Mouse (Mus musculus) thymus, postnatal 25 days (tissue): Measurements from ENCODE around the gene Clta.

Experiments used
- DNase-seq: peaks from one replicate; pipeline ENCODE4 v3.0.0; 2022

The Clta gene

DNA sequence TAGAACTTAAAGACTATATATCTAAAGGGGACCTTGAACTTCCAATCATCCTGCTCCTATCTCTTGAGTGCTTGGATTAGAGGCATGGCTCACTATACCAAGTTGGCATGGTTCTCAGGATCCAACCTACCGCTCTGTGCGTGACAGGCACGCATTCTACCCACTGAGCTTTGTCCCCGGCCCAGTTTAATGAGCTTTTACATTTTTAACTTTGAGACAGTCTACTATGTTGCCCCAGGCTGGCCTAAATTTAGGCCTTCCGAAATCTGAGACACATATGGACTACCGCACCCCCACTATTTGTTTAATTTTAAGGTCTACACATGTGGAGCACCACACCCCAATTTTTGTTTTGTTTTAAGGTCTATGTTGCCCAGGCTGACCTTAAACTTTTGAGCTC is 23.4 kb upstream of the Clta start:
- DNase-seq = no peak

DNA sequence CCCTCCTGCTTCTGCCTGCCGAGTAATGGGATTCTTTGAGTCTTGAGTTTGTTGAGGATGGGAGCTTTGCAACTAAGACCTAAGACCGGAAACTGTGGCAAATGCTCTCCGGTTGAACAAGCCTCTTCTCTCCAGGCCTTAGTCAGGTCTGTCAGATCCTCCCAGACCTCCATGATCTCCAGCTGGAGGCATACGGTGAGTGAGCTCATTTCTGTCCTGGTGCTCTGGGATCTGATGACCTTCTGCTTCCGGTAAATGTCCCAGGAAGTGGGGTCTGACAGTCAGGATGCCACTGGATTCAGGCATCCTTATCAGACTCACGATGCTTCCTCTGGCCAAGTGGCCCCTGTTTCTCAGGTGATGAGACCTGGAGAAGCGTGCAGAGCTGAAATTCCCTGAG is 23.0 kb upstream of the Clta start:
- no peak for DNase-seq

DNA sequence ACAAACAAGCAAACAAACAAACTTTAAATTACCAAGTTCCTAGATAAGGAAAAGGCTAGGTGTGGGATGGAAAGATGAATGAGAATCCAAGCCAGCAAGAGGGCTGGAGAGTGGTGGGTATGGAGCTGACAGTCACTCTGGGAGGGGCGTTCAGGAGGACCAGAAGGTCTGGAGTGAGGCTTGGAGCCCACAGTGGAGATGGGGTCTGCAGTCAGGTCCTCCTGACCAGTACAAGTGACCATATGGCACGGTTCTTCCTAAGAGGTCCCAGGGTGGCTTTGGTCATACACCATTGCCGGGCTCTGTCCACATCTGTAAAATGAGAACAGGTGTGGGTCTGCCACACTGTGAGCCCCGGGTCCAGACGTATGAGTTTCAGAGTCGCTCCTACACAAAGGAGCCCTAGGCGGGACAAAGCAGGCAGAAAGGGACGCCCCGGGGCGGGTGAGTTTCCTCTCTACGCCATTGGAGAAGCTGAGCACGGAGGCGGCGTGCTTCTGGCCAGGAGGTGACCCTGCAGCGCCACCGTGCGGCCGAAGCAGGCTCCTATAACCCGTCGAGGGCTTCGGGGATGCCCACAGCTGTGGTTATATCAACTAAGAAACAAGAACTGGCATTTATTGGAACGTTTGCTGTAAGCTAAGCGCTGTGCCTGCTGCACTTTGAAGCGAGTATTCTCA is 22.1 kb upstream of the Clta start:
- peak; percentile 96 for DNase-seq

DNA sequence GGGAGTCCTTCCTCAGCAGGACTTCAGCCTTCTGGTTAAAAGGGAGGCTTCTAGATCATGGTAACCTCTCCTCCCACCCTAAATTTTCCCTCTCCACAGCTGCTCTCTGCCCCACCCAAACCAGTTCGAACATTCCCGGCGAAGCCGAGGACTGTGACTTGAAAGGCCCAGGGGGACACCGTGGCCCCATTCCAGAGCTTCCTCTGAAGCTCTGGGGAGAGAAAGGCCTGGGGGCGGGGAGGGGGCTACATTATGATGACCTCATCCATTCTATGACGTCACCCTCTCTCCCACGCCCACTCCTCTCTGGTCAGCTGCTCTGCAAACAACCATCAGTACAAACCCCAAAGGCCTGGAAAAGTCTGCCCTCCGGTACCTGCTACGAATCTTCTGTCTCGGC is 21.1 kb upstream of the Clta start, which contains the start of gene Ccin:
Gene Ccin, plus strand, starts transcription at position 303 of the 400 bp plus-strand sequence.
- no peak for DNase-seq

DNA sequence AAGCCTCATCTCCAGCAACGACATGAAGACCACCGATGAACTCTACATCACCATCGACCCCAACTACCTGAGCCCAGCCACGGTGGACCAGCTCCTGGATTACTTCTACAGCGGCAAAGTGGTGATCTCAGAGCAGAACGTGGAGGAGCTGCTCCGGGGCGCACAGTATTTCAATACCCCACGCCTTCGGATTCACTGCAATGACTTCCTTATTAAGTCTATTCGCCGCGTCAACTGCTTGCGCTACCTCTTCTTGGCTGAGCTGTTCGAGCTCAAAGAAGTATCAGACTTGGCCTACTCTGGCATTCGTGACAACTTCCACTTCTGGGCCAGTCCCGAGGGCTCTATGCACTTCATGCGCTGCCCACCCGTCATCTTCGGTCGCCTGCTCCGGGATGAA is 20.5 kb upstream of the Clta start:
- no peak for DNase-seq

DNA sequence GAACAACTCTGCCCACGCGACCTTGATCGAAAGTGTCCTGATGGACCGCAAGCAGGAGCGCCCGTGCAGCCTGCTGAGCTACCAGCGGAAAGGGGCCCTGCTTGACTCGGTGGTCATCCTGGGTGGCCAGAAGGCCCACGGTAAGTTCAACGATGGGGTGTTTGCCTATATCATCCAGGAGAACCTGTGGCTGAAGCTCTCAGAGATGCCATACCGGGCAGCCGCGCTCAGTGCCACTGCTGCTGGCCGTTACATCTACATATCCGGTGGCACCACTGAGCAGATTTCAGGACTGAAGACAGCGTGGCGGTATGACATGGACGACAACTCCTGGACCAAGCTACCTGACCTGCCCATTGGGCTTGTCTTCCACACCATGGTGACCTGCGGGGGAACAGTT is 19.9 kb upstream of the Clta start:
- no peak for DNase-seq

DNA sequence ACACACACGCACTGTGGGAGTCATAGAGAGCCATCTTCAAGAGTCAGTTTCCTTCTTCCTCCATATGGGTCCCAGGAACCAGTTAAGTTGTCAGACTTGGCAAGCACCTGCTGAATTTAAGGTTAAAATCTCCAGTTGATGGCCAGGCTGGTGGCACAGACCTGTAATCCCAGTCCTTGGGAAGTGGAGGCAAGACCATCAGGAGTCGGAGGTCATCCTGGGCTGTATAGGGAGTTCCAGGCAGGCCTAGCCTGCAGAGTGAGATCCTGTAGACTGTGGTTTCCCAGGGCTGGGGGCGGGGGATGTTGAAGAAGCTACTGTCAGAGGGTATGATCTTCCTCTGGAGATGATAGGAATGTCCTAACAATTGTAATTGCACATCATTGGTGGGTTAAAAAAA is 15.3 kb upstream of the Clta start:
- no peak for DNase-seq

DNA sequence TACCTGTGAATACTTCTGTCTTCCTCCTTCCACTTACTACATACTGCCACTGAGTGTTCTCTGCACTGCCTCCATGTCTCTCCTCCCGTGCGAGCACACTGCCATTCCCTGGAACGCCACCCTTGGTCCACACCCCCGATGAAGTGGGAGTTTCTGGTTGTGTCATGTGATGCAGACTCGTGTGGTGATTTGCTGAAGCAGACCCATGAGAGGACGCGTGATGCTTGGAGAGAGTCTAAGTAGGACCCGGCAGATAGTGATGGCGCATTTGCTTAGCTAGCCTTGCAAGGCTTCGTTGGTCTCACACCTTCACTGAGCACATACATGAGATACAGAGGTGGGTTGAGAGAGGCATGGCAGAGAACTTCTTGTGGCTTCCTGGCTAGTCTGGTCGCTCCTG is 11.2 kb upstream of the Clta start:
- DNase-seq = no peak

DNA sequence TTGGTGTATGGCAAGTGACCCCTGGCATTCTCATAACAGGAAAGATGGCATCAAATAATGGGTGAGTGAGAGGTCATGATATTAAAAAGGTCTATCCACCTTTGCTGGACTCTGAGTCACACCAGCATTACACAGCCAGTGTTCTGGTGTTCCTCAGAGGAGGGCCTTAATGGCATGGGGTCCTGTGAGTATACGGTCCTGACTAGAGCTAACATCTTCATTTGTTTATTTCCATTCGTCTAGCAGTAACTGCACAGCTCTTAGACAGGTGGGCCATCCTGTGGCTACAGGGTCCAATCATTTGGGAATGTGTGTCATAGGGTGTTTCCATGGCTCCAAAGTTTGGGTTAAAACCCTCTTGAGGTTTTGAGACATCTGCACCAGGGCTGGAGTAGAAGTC is 9.9 kb upstream of the Clta start:
- DNase-seq = no peak

DNA sequence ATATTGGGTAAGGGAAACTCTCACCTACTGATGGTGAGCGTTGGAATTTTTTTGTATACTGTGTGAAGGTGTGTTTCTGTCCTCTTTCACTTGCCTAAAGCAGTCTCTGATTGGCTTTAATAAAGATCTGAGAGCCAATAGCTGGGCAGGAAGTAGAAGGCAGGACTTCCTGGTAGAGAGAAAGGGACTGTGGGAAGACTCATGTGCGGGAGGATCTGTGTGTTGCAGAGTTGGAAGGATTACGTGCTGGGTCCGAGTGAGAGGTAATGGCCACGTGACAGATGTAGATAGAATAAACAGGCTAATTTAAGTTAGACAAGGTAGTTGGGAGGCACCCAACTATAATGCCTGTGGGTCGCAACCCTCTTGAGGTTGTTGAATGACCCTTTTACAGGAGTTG is 630 bp upstream of the Clta start:
- no peak for DNase-seq

DNA sequence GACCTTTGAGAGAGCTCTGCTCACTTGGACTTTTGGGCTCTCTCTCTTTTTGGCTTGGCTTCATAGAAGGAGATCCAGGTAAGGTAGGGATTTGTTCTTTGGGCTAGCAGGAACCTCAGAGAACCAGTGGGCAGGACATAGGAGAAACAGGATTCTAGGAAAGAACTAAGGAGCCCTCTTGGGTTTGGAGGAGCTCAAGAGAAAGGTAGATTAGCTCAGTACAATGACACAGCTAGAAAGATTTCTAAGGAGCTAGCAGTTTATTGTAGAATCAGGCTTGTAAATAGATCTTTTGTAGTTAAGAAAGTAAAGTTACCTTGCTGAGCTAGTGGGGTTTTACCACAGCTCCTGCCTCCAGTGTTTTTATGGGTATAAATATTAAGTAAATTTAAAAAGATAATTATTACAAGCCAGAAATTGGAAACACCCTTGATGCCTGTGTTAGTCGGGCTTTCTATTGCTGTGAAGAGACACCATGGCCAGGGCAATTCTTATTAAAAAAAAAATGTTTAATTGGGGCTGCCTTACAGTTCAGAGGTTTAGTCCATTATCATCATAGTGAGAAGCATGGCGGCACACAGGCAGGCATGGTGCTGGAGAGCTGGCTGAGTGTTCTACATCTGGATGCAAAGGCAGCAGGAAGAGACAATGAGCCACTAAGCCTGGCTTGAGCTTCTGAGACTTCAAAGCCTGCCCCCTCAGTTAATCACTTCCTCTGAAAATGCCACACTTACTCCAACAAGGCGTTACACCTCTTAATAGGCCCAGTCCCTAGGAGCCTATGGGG is 564 bp downstream of the Clta start:
- no peak for DNase-seq

DNA sequence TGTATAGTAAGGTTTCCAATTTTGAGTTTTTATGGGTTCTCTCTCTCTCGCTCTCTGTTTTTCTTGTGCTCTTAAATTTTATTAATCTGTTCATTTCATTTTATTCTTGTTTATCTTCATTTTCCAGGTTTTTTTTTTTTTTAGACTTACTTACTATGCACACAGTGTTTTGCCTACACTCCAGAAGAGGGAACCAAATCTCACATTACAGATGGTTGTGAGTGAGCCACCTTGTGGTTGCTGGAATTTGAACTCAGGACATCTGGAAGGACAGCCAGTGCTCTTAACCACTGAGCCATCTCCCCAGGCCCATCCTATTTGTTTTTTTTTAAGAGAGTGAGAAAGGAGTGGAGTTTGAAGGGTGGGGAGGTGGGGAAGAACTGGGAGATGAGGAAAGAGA is 5.9 kb downstream of the Clta start:
- DNase-seq = no peak

DNA sequence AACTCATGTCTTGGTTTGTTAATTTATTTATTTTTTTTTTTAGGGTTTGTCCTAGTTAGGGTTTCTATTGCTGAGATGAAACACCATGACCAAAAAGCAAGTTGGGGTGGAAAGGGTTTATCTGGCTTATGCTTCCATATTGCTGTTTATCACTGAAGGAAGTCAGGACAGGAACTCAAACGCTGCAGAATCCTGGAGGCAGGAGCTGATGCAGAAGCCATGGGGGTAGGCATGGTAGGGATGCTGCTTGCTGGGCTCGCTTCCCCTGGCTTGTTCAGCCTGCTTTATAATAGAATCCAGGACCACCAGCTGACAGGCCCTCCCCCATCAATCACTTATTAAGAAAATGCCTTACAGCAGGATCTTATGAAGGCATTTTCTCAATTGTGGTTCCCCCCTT is 6.6 kb downstream of the Clta start:
- DNase-seq = no peak

DNA sequence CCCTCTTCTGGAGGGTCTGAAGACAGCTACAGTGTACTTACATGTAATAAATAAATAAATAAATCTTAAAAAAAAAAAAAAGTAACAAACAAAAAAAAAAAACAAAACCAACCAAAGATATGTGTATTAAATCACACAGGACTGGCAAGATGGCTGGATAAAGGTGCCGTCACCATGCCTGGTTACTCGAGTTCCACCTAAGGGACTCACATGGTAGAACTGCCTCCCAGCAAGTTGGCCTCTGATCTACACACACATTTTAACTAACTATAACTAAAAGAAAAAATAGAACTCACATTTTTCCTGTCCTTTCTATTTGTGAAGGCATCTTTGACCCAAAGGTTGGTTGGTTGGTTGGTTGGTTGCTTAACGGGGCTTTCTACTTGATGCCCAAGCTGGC is 7.5 kb downstream of the Clta start:
- no peak for DNase-seq

DNA sequence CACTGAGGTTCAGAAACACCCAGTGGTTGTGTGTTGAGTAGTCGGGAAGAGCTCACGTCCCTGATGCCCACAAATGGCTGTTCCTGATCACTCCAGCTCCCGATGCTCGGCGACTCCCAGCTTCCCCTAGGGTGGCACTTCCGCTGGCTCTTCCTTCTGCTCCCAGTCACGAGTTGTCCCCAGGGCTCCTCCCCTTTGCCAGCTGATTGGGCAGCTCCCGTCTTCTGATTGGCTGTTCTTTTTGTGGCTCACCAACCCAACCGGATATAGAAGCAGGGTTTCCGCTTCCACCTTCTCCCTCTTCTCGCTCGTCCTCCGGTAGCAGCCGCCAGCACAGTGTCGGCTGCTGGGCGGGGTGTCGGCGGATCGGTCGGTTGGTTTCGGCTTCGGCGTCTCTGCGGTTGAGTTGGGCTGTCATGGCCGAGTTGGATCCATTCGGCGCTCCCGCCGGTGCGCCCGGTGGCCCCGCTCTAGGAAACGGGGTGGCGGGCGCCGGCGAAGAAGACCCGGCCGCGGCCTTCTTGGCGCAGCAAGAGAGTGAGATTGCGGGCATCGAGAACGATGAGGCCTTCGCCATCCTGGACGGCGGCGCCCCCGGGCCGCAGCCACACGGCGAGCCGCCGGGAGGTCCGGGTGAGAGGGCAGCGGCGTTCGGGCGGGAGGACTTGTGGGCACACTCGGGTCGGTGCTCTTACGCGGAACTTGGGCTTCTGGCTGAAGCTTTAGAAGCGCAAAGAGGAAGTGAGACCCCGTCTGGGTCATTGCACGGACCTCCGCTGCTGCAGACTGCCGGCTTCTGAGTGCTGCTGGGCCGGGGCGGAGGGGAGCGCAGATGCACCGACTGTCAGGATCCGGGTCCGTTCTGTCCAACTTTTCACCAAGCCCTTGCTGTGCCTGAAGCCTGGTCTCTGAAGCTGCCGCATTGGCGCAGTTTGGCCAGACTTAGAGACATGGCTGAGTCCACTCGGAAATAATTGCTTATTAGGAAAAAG is 8.4 kb downstream of the Clta start:
- peak; percentile 89 for DNase-seq

DNA sequence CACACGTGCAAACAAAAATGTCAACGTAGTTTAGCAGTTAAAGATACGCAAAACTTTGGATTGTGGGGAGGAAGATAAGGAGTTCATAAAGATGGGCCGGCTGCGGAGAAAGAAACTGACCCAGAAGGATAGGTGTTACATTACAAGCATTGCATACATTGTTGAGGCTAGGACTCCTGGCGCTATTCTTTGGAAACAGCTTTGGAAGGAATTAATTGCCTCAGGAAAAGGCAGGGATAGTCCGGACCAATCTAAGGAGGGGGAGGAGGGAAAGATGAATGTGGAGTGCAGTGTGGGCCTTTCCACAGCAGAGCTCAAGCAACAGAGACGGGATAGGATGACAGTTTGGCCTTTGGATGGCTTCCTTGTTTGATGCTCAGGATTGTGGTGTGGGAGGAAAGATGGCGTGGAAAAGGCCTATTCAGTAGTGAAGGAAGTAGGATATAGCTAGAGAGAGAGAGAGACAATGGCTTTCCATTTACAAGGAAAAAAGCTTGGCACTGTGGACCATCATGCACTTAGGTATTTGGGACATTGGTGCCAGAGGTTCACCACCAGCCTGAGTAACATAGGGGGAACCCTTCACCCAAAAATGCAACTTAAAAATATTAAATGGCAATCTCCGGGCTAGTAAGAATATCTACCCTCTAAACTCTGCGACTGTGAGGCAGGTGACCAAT is 9.3 kb downstream of the Clta start:
- no peak for DNase-seq

DNA sequence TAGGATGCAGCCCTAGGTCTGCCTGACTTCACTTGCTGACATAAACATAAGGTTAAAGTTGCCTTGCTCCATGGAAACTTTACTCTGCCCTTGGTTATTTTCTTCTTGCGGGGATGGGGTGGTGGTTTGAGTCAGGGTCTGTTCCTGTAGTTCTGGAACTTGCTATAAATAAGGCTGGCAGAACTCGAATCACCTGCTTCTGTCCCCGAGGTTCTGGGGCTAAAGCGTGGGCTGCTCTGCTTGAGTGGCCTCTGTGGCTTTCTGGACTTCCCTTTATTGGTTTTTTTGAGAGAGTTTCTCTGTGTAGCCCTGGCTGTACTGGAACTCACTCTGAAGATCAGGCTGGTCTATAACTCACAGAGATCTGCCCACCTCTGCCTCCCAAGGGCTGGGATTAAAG is 11.8 kb downstream of the Clta start:
- no peak for DNase-seq

DNA sequence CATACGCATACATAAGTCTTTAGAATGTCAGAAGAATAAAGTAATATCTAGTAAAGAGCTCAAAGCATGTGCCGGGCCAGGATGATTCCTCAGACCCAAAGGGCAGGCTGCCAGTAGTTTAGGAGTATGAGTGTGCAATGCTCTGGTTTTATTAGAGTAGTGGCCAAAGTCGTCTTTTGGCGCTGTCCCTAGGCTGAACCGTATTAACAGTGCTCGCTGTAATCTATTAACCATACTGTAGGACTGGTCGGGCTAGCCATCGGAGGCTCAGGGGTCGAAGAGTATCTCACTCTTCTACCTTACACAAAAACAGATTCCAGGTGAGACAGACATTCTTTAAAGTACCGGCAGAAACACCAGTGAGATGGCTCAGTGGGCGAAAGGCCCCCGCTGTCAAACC is 12.5 kb downstream of the Clta start:
- no peak for DNase-seq

DNA sequence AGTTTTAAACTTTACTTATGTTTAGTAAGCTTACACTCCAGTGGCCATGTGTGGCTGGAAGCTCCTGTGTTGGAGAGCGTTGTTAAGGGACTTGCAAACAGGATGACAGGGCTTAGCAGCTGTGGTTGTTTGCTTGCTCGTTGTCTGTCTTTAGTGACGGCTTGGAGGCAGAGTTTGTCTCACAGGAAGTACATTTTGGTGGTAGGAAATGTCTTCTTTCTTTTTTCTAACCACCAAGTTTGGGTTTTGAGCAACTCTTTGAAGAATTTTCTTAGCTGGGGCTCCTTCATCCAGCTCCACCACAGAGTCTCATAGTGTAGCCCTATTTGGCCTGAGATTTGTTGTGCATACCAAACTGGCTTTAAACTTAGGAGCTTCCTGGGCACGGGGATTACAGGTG is 18.1 kb downstream of the Clta start:
- DNase-seq = peak; percentile 40

DNA sequence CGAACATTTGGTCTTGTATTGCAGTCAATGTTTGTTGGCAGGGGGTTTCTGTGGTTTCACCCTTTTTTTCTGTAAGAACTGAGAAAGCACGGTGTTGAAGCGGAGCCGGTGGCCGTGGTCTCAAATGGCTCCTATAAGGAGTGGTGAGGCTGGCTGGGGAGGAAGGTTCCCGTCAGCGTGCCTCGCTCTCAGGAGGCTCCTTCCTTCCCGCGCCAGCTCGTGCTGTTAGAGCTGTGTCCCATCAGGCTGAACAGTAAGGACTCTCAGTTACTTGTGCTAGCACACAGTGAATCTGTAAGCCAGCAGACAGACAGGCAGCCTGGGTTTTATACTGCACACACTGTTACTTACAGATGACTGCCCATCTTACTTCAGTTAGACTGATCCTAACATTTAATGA is 18.5 kb downstream of the Clta start:
- DNase-seq = peak; percentile 24

DNA sequence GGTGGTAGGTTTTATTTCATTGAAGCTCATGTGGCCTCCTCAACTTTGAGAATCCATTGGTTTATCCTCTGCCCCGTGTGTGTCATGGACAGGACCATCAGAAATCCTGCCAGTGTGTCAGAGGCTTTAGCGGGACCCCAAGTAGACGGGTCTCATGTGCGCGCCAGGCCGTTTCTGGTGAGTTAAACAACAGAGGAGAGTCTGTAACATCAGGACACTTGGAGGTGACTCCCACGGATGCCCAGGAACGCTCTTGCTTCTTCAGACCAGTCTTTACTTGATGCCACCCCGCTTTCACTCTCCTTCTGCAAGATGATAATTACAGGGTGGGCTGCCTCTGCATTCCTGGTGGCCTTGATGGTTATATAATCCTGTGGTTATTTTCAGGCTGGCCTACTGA is 19.4 kb downstream of the Clta start:
- no peak for DNase-seq

DNA sequence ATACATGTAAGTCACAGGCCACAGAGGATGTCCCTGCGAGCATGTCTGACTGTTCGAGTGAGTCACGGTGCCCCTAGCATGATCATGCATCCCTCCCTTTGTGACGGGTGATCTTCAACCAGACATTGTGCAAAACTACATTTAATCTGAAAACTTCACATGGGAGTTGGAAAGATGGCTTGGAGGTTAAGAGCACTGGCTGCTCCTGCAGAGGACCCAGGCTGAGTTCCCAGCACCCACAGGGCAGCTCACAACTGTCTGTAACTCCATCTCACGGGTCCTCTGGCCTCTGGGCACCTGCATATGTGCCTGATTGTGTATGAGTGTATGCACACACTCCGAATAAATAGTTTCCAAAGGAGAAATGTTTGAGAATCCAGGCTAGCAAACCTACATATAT is 20.0 kb downstream of the Clta start:
- DNase-seq = no peak

DNA sequence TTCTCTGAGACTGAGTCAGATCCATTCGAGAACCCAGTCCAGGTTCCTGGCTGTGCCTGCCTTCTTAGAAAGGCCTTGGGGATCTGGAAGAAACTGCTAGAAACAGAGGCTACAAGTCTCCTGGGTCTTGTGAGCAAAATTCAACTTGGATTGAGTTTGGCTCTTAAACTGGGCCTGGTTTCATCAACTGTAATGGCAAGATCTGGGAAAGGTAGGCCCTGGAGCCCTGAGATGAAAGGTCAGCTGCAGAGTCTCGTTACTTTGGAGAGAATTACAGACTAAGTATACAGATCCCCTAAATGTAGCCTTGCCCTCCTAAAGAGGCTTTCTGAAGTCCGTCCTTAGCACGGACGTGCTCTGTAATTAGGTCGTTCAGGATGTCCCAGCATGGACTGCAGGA is 21.3 kb downstream of the Clta start:
- DNase-seq = no peak
